Mouse (Mus musculus) intestine, embryonic 14.5 days (tissue): ENCODE results near the gene Prkag3. TPM values are rescaled to one million over a fixed set of nuclear protein-coding genes. Genes with fewer than 3 reads are reported as not detected.

Experiments
- ATAC-seq: fragments of 200-750 bp; cut with Nextera tagmentation; replicated peaks from 2 replicates; pipeline ENCODE4 v1.8.0; 2017; ENCODE audit warnings: low read depth, moderate number of reproducible peaks, moderate TSS enrichment, moderate library complexity; ENCODE audit not compliant: low FRiP score, low TSS enrichment
- DNase-seq: peaks from one replicate; pipeline ENCODE4 v3.0.0-alpha.2; 2018; ENCODE audit warnings: low spot score
- H3K27ac ChIP-seq: fragments of 300-500 bp; sonication (generic); 2 replicates; pipeline ENCODE4 v1.5.1; 2014; ENCODE audit warnings: low read depth, mild to moderate bottlenecking, control low read depth
- H3K27me3 ChIP-seq: fragments of 300-500 bp; sonication (generic); replicated peaks from 2 replicates; pipeline ENCODE4 v1.6.1; 2014; ENCODE audit warnings: low read length, control low read depth; ENCODE audit not compliant: control insufficient read depth, insufficient read depth
- H3K36me3 ChIP-seq: fragments of 300-500 bp; sonication (generic); 2 replicates; pipeline ENCODE4 v1.6.1; 2014; ENCODE audit warnings: low read length, control low read depth; ENCODE audit not compliant: control insufficient read depth, insufficient read depth
- H3K4me1 ChIP-seq: fragments of 300-500 bp; sonication (generic); replicated peaks from 2 replicates; pipeline ENCODE4 v1.6.1; 2014; ENCODE audit warnings: low read length, control low read depth, mixed read lengths; ENCODE audit not compliant: control insufficient read depth, insufficient read depth
- H3K4me2 ChIP-seq: fragments of 300-500 bp; sonication (generic); 2 replicates; pipeline ENCODE4 v1.6.1; 2014; ENCODE audit warnings: low read length
- H3K4me3 ChIP-seq: fragments of 300-500 bp; sonication (generic); 2 replicates; pipeline ENCODE4 v1.5.1; 2014; ENCODE audit warnings: low read depth, low read length, control low read depth, mixed read lengths
- H3K9ac ChIP-seq: fragments of 300-500 bp; sonication (generic); 2 replicates; pipeline ENCODE4 v1.6.1; 2014; ENCODE audit warnings: mild to moderate bottlenecking, low read length
- H3K9me3 ChIP-seq: fragments of 300-500 bp; sonication (generic); 2 replicates; pipeline ENCODE4 v1.6.1; 2016; ENCODE audit warnings: low read length, control low read depth; ENCODE audit not compliant: control insufficient read depth
- WGBS: fragments of 180-500 bp; shearing (Covaris S2); extraction: QIAGEN DNeasy Blood & Tissue Kit; methylation state at CpG from one replicate; pipeline ENCODE4 v1.1.7; 2014; 5-methylcytosine and 5-hydroxymethylcytosine counted together
- polyA plus RNA-seq: library from polyadenylated mRNA; unstranded; fragments of >200 nt; fragmentation: Nextera tagmentation; extraction: Ambion mirVana; gene quantifications from 2 replicates; pipeline ENCODE4 v1.2.1, GENCODE M21; 2014

Gene Prkag3
- polyA plus RNA-seq, 1 experiment from 2014 or later, result 0.09 TPM

- DNase-seq, result peak; percentile 59
- Histone ChIP-seq H3K36me3 (no peaks in the 10 kb centered on the region), H3K9me3 (no peaks in the 10 kb centered on the region), H3K4me2 (no peak overlapping the region), H3K4me3 (no peak overlapping the region), H3K4me1 (no peaks in the 10 kb centered on the region), H3K27me3 (no peaks in the 10 kb centered on the region), H3K9ac (no peak overlapping the region), H3K27ac (no peak overlapping the region)
- WGBS, result 60% methylated on average over 5 of the region's 5 CpGs
- peak; percentile 82 for ATAC-seq
These were observed 22.3 kb downstream of the Prkag3 start for GRCm38 (mm10) chr1:74726674-74727073.

GRCm38 (mm10) chr1:74726114-74726513, 22.9 kb downstream of the Prkag3 start:
- Histone ChIP-seq H3K4me1 (no peaks in the 10 kb centered on the region), H3K9ac (no peak overlapping the region), H3K4me3 (no peak overlapping the region), H3K27ac (no peak overlapping the region), H3K36me3 (no peaks in the 10 kb centered on the region), H3K27me3 (no peaks in the 10 kb centered on the region), H3K4me2 (no peak overlapping the region), H3K9me3 (no peaks in the 10 kb centered on the region)
- DNase-seq (no peak), ATAC-seq (no peak)
- 27% methylated on average over 5 of the region's 5 CpGs for WGBS

GRCm38 (mm10) chr1:74723748-74724147, 25.3 kb downstream of the Prkag3 start:
- Histone ChIP-seq H3K4me1 (no peaks in the 10 kb centered on the region), H3K27ac (no peak overlapping the region), H3K9me3 (no peaks in the 10 kb centered on the region), H3K36me3 (no peaks in the 10 kb centered on the region), H3K9ac (no peak overlapping the region), H3K4me3 (no peak overlapping the region), H3K4me2 (no peak overlapping the region), H3K27me3 (no peaks in the 10 kb centered on the region)
- WGBS, result 69% methylated on average over 2 of the region's 2 CpGs
- ATAC-seq (no peak), DNase-seq (no peak)

GRCm38 (mm10) chr1:74721657-74722056, 27.4 kb downstream of the Prkag3 start:
- no peaks in the 10 kb centered on the region for H3K4me1 ChIP-seq
- 74% methylated on average over 6 of the region's 6 CpGs for WGBS

DNA sequence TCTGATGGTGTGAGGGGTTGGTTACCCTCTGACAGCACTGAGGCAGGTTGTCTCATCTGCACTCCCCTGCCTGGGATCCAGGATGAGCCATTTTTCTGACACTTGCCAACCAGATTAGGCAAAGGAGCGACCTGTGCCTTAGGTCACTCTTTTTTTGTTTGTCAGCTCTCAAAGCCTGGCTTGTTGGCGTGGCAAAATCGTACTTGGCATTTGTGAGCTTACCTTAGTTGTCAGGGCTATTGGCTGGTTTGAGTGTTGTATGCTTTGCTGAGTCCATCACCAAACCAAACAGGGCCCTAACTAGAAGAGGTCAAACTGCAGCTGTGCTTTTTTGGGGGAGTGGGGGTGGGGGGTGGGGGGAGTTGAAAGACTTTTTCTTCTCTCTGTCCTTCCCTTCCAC, 29.7 kb downstream of the Prkag3 start:
- Histone ChIP-seq H3K36me3 (no peaks in the 10 kb centered on the region), H3K27ac (no peak overlapping the region), H3K4me1 (no peaks in the 10 kb centered on the region), H3K4me3 (no peak overlapping the region), H3K27me3 (no peaks in the 10 kb centered on the region), H3K9me3 (no peaks in the 10 kb centered on the region), H3K9ac (no peak overlapping the region), H3K4me2 (no peak overlapping the region)
- 80% methylated on average over 3 of the region's 3 CpGs for WGBS
- DNase-seq, result no peak
- no peak for ATAC-seq

More at GRCm38 (mm10) chr1:74721657-74722056, 27.4 kb downstream of the Prkag3 start:
- Histone ChIP-seq H3K27ac (no peak overlapping the region), H3K9me3 (no peaks in the 10 kb centered on the region), H3K4me2 (no peak overlapping the region), H3K27me3 (no peaks in the 10 kb centered on the region), H3K36me3 (no peaks in the 10 kb centered on the region), H3K4me3 (no peak overlapping the region), H3K9ac (no peak overlapping the region)
- ATAC-seq (no peak), DNase-seq (no peak)

DNA sequence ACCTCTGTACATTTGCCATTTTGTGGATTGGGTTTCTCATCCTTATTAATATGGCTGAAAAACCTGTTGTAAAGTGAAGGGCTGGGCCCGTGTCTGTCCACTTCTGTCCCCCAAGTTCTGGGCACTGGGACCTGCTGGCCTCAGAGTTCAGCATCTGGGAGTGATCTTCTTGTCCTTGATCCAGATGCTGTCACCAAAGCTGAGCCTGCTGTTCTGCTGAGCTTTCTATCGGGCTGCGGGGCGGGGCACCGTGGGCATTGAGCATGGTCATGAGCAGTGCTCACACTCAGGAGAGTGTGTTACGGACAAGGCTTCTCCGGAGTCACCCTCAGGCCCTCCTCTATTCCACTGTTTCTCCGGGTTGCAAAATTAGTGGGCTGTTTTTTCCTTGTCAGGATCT, 30.9 kb downstream of the Prkag3 start:
- no peaks in the 10 kb centered on the region for H3K36me3 ChIP-seq
- H3K9me3 ChIP-seq, result no peaks in the 10 kb centered on the region
- H3K27ac ChIP-seq, result no peak overlapping the region
- H3K9ac ChIP-seq, result no peak overlapping the region
- DNase-seq (no peak), ATAC-seq (no peak)
- H3K4me2 ChIP-seq, result no peak overlapping the region
- no peaks in the 10 kb centered on the region for H3K4me1 ChIP-seq
- no peaks in the 10 kb centered on the region for H3K27me3 ChIP-seq
- WGBS, result 88% methylated on average over 8 of the region's 8 CpGs
- no peak overlapping the region for H3K4me3 ChIP-seq

GRCm38 (mm10) chr1:74715886-74716285, 33.1 kb downstream of the Prkag3 start:
- H3K9me3 ChIP-seq, result no peaks in the 10 kb centered on the region
- no peak overlapping the region for H3K4me2 ChIP-seq
- no peaks in the 10 kb centered on the region; the same call in 1 of the 2 replicates for H3K4me1 ChIP-seq
- DNase-seq, result no peak
- no peak overlapping the region for H3K4me3 ChIP-seq
- no peak for ATAC-seq
- H3K36me3 ChIP-seq, result no peaks in the 10 kb centered on the region
- 83% methylated on average over 6 of the region's 6 CpGs for WGBS
- H3K27me3 ChIP-seq, result no peaks in the 10 kb centered on the region
- H3K9ac ChIP-seq, result no peak overlapping the region
- no peak overlapping the region for H3K27ac ChIP-seq

GRCm38 (mm10) chr1:74715468-74715867, 33.6 kb downstream of the Prkag3 start:
- 67% methylated on average over 5 of the region's 5 CpGs for WGBS
- DNase-seq (no peak), ATAC-seq (no peak)
- no peaks in the 10 kb centered on the region for H3K36me3 ChIP-seq
- no peaks in the 10 kb centered on the region; the same call in 1 of the 2 replicates for H3K4me1 ChIP-seq
- no peaks in the 10 kb centered on the region for H3K9me3 ChIP-seq
- no peaks in the 10 kb centered on the region for H3K27me3 ChIP-seq
- no peak overlapping the region for H3K4me2 ChIP-seq
- no peak overlapping the region for H3K9ac ChIP-seq
- H3K4me3 ChIP-seq, result no peak overlapping the region
- H3K27ac ChIP-seq, result no peak overlapping the region

DNA sequence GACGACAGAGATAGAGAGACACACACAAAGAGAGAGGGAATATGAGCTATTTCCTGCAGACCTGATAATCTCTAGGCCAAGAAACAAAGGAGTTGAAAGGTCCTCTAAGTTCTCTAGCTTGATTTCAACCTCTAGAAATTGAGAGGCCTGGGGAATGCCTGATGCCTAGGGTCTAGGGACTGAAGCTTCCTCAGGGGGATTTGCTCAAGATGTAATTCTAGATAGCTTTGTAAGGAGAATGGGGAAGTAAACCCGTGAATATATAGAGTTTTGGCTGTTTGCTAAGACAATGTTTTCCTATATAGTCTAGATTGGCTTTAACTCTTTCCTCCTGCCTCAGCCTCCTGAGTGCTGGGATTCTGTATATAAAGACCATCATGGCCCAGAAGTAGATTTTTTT, 34.1 kb downstream of the Prkag3 start:
- Histone ChIP-seq H3K4me2 (no peak overlapping the region), H3K4me1 (no peaks in the 10 kb centered on the region; the same call in 1 of the 2 replicates), H3K27ac (no peak overlapping the region), H3K9me3 (no peaks in the 10 kb centered on the region), H3K36me3 (no peaks in the 10 kb centered on the region), H3K9ac (no peak overlapping the region), H3K27me3 (no peaks in the 10 kb centered on the region), H3K4me3 (no peak overlapping the region)
- ATAC-seq (no peak), DNase-seq (no peak)
- 65% methylated on average over 2 of the region's 2 CpGs for WGBS
